Mouse (Mus musculus): ENCODE results near the gene Eif5a.

Eif5a gene

DNA sequence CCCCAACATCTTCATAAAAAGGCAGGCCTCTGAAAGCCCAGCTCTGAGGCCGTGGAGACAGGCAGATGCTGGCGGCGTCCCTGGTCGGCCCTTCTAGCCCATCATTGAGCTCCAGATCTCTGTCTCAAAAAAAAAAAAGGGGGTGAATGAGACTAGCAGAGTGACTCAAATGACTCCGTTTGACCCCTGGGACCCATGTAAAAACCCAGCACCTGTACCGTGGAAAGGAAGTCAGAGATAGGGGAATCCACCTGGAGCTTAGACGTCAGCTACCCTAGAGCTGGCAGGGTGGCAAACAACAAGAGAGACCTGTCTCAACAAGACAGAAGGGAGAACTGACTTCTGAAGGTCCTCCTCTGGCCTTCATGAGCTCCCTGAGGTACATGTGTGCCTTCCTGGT lies 49.9 kb downstream of the Eif5a start:
- DNase-seq: no peak

DNA sequence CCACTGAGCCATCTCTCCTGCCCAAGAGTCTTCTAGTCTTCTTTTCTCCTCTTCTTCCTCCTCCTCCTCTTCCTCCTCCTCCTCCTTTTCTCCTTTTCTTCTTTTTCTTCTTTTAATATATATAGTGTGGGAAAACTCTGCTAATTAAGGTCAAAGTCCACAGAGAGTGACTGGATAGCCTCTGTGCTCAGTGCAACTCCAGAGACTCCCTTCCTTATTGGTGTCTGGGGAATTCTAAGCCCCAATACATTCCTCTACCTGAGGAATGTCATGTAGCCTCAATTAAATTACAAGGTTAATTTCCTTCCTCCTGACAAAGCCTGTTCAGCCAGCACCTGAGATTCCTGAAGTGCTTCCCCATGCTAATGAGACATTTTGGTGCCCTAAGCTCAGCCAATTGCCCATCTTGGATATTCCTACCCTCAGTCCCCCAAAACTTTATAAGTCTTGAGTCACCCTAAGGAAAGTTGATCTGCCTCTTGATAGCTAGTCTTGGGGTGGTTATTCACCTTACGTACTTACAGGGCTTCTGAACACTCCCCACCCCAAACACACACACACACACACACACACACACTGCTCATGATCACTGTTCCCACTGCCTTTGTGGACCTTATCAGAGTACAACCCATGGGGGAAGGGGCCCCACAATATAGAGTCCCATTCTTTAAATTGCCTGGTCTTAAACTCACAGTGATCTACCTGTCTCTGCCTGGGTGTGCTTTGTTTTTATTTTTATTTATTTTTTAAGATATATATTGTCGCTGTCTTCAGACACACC lies 51.3 kb downstream of the Eif5a start:
- no peak for DNase-seq

DNA sequence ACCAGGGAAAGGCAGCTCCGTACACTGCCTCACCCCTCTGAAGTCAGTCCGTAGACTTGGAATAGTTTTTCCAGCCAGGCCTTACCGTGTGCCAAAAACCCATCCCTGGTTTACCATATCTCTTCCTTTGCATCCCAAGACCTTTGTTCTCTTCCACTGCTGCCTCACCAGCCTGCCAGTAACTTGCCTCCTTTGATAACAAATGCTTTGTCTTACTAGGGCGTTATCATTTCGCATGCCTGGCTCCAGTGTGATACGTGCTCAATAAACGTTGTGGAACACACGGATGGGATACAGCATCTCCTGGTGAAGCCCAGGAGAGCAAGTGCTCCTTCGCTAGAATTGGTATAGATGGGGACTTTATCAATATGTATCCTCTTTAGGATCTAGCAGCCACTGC lies 54.4 kb downstream of the Eif5a start:
- DNase-seq: no peak
